Mouse (Mus musculus) retina, adult 2 months (tissue): ENCODE results near the gene Pym1.

ENCODE experiments used
- DNase-seq: peaks from one replicate; pipeline ENCODE4 v3.0.0-alpha.2; 2012; ENCODE audit warnings: low read depth, low spot score

Pym1 gene

GRCm38 (mm10) chr10:128744680-128745601, 2.7 kb upstream of the Pym1 start, which contains the start of gene Dgka:
Gene Dgka (minus strand): TSS chr10:128744855.
- no peak for DNase-seq

- no peak for DNase-seq
Measured at GRCm38 (mm10) chr10:128745946-128746613, 1.6 kb upstream of the Pym1 start.

GRCm38 (mm10) chr10:128746972-128747645, 580 bp upstream of the Pym1 start:
- DNase-seq = no peak

GRCm38 (mm10) chr10:128748252-128748864, 669 bp downstream of the Pym1 start:
- DNase-seq = peak; percentile 83

- no peak for DNase-seq
Measured at GRCm38 (mm10) chr10:128772895-128773294, 25.2 kb downstream of the Pym1 start.

GRCm38 (mm10) chr10:128773685-128774084, 26.0 kb downstream of the Pym1 start:
- no peak for DNase-seq

GRCm38 (mm10) chr10:128778441-128778840, 30.8 kb downstream of the Pym1 start:
- DNase-seq = no peak

- no peak for DNase-seq
Measured at GRCm38 (mm10) chr10:128779011-128779795, 31.5 kb downstream of the Pym1 start.

GRCm38 (mm10) chr10:128780200-128780599, 32.5 kb downstream of the Pym1 start:
- no peak for DNase-seq

GRCm38 (mm10) chr10:128790398-128791124, 42.9 kb downstream of the Pym1 start, which contains the start of gene Mmp19:
Gene Mmp19 (plus strand): TSS chr10:128790910.
- no peak for DNase-seq

GRCm38 (mm10) chr10:128792041-128792440, 44.4 kb downstream of the Pym1 start:
- DNase-seq = no peak

GRCm38 (mm10) chr10:128793258-128793657, 45.6 kb downstream of the Pym1 start:
- DNase-seq = no peak

GRCm38 (mm10) chr10:128794391-128794790, 46.7 kb downstream of the Pym1 start:
- DNase-seq = no peak

- DNase-seq = no peak
Measured at GRCm38 (mm10) chr10:128795581-128795980, 47.9 kb downstream of the Pym1 start.

GRCm38 (mm10) chr10:128798676-128799075, 51.0 kb downstream of the Pym1 start:
- DNase-seq = no peak

GRCm38 (mm10) chr10:128801981-128802495, 54.3 kb downstream of the Pym1 start:
- DNase-seq = no peak

GRCm38 (mm10) chr10:128802956-128803355, 55.3 kb downstream of the Pym1 start:
- no peak for DNase-seq

GRCm38 (mm10) chr10:128803361-128803760, 55.7 kb downstream of the Pym1 start:
- no peak for DNase-seq

- peak; percentile 33 for DNase-seq
Measured at GRCm38 (mm10) chr10:128803771-128804270, 56.1 kb downstream of the Pym1 start, which contains the start of gene Dnajc14. Gene Dnajc14 (plus strand): TSS chr10:128804062.
